Mouse (Mus musculus) neutrophil, adult 5-6 weeks (primary cell): ENCODE measurements around the gene Fbxo42. TPM values are rescaled to one million over a fixed set of nuclear protein-coding genes. Genes with fewer than 3 reads are reported as not detected.

Experiments
- ATAC-seq: fragments of 151-379, 151-347 bp; 2 replicates; pipeline ENCODE4 v1.8.0; 2017; ENCODE audit warnings: mild to moderate bottlenecking, moderate TSS enrichment; ENCODE audit not compliant: insufficient number of reproducible peaks, poor library complexity, low FRiP score, severe bottlenecking; ENCODE audit errors: extremely low read depth
- total RNA-seq: library from RNA; stranded (forward); fragments of 200-1000 nt; gene quantifications from 2 replicates; pipeline ENCODE4 v1.2.3, GENCODE M21; 2017

Fbxo42 gene
- 10.8 and 10.9 TPM in 2 replicates for total RNA-seq

DNA sequence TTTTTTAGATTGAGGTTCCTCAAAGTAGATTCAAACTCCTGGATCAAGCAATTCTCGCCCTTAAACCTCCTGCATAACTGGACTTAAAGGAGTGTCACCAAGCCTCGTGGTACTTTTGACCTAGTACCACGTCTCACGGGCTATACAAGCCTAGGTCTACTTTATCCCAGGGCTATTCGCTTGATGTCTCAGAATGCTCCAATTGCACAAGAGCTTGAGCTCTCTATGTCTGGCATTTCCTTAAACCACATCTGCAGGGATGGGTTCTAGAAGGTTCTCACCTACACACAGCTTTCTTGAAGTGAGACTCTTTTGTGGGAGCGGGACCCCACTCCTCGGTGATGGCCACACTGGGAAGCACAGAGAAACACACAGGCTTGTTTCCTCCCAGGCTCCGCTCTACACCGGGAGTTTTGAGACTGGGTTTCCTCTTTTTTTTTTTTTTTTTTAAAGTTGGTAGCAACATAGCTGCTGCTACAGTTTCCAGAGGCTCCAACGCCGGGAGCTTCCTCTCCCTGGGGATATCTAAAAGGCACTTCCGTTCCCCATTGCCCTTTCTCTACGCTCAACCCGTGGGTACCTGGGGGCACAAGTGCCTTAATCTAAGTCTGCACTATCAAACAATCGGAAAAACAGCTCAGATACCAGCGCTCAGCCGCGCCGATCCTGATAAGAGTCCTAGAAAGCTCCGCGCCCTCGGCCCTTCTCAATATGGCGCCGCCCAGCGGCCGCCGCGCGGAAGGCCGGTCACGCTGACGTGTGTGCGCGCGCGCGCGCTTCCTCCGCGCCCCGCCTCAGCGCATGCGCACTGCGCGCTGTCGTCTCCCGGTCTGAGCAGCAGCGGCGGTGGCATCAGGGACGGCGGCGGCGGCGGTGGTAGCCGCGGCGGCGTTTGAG is at the start of gene Fbxo42:
Gene Fbxo42, plus strand, starts transcription at position 802 of the 897 bp plus-strand sequence.
- ATAC-seq = peak; percentile 81

DNA sequence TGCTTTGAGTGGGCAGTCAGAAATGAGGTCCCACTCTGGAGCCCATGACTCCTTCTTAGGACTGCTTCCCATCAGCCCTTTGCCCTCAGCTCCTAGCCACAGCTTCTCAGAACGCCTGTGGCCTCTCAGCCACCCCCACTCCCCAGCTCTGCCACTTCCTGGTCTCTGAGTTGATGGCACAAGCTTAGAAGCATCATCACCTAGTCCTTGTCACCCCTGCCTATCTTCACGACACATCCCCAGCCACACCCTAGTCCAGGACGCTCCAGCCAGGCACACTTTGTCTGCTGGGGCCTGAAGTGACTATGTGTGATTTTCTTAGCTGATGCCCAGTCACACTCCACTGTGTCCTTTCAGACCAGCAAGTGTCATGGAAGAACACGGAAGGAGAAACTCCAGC is 48.8 kb upstream of the Fbxo42 start:
- ATAC-seq = no peak

DNA sequence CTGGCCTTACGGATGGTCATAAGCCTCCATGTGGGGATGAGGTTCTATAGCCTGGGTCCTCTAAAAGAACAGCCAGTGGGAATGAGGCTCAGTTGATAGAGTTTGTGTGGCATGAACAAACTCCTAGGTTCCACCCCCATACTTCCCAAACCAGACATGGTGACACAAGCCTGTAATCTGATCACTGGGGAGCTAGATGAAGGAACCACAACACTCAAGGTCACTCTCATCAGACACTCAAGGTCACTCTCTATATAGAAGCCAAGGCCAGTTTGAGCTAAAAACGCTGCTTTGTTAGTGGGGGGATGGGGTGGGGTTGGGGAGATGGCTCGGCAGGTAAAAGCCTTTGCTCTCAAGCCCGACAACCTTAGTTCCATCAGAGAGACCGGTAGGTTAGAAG is 47.8 kb upstream of the Fbxo42 start:
- no peak for ATAC-seq

DNA sequence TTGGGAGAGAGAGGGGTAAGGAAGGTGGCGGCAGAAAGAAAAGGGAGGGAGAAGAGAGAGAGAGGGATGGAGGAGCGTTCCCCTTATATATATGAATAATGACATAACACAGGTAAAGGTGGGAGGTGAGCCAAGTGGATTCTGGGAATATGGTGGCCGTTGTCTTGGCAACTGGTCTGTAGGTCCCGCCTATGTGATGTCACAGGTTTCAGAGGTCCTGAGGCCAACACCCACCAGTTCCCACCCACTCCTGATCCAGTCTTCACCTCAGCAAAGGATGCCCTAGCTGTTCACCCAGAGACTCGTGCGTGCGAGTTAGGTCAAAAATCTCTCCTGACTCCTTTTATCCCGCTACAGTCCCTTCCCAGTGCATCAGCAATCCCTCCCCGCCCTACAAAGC is 46.4 kb upstream of the Fbxo42 start:
- no peak for ATAC-seq

DNA sequence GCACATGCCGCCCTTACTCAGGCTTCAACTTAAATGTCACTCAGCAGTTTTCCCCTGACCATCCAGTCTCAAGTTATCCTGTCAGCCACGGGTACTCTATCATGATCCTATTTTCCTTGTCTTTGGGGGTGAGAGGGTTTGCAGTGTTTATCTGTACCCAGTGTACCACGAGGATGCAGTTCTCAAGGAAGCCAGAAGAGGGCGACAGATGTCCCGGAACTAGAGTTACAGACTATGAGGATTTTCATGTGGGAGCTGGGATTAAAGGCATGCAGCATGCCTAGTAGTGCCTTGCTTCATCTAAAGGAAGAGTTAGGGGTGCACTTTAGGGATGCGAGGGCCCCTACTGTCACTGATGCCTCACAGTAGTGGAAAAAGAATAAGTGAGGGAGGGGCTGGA is 45.9 kb upstream of the Fbxo42 start:
- ATAC-seq = no peak

DNA sequence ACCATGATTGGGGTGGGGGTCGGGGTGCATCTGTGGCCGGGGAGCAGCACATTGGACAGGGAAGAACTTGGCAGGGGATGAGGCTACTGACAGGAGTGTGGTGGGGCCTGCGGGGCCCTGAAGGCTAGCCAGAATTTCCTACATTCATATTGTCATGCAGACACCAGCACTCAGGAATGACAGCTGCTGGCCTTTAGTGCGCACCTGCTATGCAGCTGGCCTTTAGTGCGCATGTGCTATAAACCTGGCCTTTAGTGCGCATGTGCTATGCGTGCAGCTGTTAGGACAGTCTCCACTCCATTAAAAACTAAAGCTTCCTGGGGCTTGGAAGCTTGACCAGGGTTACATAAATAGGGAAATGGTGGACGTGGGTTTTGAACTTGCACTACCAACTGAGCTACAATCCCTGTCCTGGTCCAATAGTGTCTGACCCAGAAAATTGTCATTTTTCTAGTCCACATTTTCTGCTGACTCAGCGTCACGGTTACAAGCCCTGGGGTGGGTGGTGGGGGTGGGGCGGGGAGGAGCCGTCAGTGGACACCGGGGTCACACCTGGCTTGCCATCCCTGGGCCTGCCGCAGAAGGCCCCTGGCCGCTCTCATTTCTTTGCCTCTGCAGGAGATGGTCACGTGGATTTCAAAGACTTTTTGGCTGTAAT is 41.1 kb upstream of the Fbxo42 start:
- ATAC-seq = no peak

DNA sequence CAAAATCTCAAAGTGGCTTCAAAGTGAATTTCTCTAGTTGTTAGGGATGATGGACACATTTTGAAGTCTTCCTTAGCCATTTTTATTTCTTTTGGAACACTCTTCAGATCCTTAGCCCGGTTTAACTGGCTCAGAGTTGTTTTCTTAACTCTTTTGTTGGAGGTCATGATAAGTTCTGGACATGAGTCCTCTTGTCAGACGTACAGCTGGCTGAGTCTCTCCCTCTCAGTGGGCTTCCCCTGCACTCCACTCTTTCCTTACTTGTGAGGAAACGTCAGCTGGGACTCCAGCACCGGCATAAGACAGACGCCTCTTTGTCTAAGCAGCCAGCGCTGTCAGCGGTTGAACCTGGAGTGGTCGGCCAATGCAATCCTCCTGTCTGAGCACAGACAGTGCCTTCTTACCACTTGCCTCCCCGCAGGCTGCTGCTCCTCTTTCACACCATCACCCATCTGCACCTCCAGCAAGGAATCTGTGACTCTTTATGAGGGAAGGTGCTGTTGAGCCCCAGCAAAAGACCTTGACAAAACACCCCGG is 39.4 kb upstream of the Fbxo42 start:
- ATAC-seq = no peak

DNA sequence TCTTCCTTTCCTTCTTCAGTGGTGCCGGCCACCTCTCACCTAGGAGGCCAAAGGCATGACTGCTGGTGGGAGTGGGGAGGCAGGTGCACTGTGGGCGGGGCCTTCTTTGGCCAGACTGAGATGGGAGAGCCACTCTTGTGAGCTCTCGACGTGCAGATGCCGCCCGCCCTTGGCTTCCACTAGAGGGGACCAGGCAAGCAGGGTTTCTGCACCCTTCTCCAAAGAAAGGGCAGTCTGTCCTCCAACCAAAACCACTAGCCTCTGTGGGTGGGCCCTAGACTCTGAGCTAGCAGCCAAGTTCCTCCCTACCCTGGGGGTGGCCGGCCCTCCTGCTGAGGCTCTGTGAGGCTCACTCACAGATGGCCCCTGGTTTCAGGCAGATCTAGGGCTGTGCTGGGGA is 33.9 kb upstream of the Fbxo42 start:
- no peak for ATAC-seq

DNA sequence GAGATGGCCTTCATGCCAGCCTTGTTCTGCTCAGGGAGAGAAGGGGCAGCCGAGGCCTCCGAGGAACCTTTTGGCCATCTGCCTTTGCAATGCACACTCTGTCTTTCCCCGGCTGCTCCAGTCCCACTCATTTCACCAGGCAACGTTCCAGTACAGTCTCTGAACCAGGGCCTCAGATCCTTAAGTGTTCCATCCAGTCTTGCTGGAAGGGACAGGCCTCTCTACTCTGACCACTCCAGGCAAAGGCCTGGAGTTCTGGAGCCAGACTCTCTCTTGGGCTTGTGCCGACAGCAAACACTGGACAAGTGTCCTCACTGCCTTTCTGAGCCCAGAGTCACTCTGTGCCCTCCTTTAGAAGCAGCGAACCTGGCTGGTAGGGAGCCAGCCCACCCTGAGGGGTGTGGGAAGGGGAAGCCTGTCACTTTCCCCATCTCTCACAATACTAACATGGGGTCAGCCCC is 33.2 kb upstream of the Fbxo42 start:
- ATAC-seq = no peak

DNA sequence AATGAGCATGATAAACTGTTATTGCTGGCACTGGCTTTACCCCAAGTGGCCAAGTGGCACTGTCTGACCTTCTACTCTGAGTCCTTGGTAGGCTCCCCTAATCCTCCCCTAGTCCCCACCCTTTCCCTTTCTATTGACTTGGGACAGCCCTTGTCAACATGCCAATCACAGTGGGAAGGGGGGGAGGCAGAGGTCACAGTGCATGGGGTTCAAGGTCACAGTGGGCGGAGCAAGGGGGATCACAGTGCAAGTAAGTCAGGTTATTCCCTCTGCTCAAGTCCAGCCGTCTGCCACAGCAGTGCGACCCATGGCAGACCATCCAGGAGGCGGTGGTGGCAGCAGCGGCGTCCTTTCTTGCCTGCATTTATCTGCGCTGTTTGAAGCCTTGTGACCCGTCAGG is 32.3 kb upstream of the Fbxo42 start:
- no peak for ATAC-seq

DNA sequence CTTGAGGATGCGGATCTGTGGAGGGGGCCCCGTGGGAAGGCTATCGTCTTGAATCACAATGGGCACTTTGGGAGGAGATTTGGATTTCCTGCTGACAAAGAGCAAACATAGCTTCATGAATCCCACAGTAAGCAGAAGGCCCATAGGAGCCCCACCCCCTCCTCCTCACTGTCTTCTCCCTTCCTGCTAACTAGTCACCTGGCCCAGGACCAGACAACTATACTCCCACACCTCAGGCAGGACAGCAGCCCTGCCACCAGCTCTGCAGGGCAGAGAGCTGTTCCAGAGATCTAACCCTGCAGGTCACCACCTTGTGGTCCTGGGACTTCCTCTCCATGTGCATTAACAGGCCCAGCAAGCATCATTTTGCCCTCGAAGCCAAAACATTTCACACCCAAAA is 29.0 kb upstream of the Fbxo42 start:
- no peak for ATAC-seq

DNA sequence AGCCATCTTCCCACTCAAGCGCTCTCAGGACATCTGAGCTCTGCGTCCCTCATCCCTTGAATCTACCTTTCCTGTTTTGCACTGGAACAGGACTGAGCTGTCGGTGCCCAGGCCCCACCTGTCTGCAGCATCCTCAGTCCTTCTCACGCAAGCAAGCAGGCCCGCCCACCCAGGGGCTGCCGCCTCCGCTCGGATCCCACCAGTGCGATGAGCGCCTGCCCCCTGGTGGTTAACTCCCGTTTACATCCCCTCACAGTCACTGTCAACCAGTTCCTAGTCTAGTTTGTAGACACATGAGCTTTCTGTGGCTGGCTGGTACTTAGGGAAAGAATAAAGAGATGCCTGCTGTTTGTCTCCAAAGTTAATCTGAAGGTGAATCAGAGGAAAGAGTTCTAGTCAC is 27.0 kb upstream of the Fbxo42 start:
- ATAC-seq = no peak

DNA sequence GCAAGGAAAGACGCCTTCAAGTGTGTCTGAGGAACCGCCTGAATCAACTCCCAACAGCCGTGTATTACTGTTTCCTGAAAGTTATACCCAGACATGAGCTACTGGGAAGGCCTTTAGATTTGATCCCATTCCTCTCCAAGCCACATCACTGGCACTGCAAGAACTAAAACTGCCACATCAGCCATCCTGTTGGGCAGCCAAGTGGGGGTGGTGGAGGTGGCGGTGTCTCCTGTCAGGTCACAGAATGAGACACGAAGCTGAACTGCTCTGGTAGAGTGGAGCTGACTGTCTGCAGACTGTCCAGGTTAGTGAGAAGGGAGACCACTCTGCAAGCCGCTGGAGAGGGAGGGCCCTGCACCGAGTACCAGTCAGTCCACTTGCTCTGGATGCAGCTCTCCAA is 25.1 kb upstream of the Fbxo42 start:
- no peak for ATAC-seq

DNA sequence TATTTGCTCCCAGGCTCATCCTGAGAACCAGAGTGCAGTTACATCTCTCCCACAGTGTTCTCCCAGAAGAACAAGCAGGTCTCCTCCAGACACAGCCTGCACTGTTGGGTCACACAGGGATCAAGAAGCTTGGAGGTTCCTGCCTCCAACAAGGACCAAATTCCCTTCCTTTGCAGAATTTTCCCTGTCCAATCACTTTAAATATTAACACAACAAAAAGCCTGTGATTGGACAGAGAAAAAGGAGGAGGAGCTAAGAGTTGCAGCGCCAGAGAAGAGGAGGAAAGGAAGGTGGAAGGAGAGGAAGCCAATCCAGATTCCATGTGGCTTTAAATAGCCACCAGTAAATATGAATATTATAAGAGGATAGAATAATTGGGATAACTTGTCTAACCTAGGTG is 24.6 kb upstream of the Fbxo42 start:
- no peak for ATAC-seq

DNA sequence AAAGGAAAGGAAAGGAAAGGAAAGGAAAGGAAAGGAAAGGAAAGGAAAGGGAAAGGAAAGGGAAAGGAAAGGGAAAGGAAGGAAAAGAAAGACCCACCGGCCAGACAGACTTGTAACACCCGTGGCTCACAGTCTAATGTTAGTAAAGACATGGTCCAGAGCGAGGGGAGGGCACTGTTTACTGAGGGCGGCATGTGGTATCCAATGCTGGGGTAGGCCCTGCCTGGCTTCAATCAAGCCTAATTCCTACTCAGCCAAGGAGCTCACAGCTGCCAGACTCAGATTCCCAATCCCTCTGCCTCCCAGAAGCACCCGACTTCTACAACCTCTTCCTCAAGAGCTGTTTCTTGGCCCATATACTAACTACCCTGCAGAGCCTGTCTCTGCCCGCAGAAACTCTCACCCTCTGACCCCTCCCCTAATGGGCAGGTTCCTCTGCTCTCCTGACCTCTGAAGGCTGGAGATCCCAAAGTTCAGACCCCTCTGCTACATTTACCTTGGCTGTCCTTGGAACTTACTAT is 18.5 kb upstream of the Fbxo42 start:
- no peak for ATAC-seq

DNA sequence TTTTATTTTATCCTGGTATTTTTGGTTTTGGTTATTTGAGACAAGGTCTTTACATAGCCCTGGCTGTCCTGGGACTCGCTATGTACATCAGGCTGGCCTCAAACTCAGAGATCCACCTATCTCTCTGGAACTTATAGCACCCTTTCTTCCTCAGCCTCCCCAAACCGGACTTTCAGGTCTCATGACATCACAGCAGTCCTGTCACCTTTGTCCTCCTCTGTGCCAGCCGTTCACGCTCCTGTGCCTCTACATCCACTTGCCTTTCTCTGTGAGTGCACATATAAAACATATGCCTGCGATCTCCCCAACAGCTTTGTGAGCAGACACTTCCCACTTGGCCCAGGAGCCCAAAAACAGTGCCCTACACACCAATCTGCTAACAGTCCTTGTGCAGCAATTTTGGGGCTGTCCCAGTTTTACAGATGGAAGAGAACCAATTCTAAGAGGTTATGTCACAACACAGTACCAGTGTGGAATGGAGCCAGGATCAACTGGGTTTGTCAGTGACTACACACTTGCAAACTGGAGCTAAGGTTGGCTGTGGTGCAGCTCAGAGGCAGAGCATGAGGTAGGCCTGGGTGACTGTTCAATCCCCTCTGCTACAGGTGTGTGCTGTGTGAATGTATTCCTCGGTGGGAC is 16.9 kb upstream of the Fbxo42 start:
- no peak for ATAC-seq

DNA sequence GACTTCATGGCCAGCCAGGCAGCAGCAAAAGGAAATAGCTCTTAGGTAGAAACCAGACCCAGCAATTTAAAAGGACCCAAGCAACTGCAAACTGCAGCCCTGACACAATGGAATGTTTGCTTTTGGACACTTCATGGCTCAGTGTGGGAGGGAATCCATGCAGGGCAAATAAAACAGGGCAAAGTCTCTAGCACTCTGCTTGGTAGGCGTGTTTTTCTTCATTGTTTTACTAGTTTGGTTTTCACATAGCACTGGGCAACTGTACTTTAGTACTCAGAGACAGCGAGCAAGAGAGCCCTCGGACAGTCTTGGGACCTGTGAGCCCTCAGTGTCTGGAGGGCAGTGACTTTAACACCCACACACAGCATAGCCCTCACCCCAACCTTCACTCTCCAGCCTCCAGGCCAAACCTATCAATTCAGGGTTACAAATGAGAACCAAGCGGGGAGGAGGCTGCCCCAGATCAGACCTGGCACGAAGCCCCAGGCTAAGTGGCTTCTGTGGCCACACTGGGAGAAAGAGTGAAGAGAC is 16.1 kb upstream of the Fbxo42 start:
- ATAC-seq = no peak

DNA sequence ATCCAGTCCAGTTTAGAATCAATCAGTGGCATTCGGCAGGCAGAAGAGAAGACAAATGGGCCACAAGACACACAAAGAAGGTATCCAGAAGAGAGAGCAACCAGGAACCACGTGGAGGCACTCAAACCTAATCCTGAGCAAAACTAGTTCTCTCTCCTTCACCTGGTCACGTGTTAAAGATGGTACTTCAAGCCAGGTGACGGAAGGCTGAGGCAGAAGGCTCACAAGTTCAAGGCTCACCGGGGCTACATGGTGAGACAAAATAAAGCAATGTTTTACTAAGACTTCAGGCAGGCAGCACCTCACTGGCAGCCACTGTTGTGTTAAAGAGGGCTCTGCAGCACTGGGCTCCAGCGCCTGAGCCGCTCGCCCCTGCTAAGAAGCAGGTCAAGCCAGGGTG is 15.5 kb upstream of the Fbxo42 start:
- ATAC-seq = no peak

DNA sequence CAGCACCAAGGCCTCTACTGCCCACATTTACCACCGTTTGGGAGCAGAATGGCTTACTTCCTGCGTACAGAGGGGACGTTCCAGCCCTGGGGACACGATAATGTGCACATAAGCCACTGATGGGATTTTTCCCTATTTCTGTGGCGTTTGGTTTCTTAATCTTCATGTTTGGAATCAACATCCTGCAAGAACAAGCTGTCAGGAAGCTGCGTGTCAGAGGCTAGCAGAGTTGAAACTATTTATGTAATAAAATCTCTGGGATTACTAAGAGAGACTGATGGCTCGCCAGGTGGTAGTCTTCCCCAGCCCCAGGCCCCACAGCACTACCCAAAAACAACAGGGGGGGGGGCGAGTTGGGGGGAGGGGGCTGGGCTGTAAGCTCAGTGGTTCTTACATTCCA is 14.5 kb upstream of the Fbxo42 start:
- ATAC-seq = no peak
